Mouse (Mus musculus) limb, embryonic 10.5 days (tissue): ENCODE results near the gene Arid5b. TPM values are rescaled to one million over a fixed set of nuclear protein-coding genes. Genes with fewer than 3 reads are reported as not detected.

ENCODE experiments used
- DNase-seq: peaks from one replicate; pipeline ENCODE4 v3.0.0-alpha.2; 2017; ENCODE audit warnings: low spot score
- H3K27ac ChIP-seq: fragments of 300-500 bp; sonication (generic); 2 replicates; pipeline ENCODE4 v1.5.1; 2016; ENCODE audit warnings: mild to moderate bottlenecking
- H3K27me3 ChIP-seq: fragments of 300-500 bp; sonication (generic); 2 replicates; pipeline ENCODE4 v1.6.1; 2016; ENCODE audit warnings: low read depth, mild to moderate bottlenecking; ENCODE audit not compliant: poor library complexity, severe bottlenecking
- H3K36me3 ChIP-seq: fragments of 300-500 bp; sonication (generic); 2 replicates; pipeline ENCODE4 v1.6.1; 2016; ENCODE audit warnings: mild to moderate bottlenecking, moderate library complexity
- H3K4me1 ChIP-seq: fragments of 300-500 bp; sonication (generic); 2 replicates; pipeline ENCODE4 v1.6.1; 2016
- H3K4me3 ChIP-seq: fragments of 300-500 bp; sonication (generic); 2 replicates; pipeline ENCODE4 v1.5.1; 2016; ENCODE audit warnings: mild to moderate bottlenecking, moderate library complexity
- H3K9me3 ChIP-seq: fragments of 300-500 bp; sonication (generic); replicated peaks from 2 replicates; pipeline ENCODE4 v1.6.1; 2016; ENCODE audit warnings: mild to moderate bottlenecking
- WGBS: fragments of 180-500 bp; shearing (Covaris S2); methylation state at CpG from one replicate; pipeline ENCODE4 v1.1.7; 2016; 5-methylcytosine and 5-hydroxymethylcytosine counted together
- polyA plus RNA-seq: library from polyadenylated mRNA; unstranded; fragments of >200 nt; fragmentation: Nextera tagmentation; extraction: Ambion mirVana; gene quantifications from 2 replicates; pipeline ENCODE4 v1.2.1, GENCODE M21; 2016

Arid5b gene
- polyA plus RNA-seq, 1 experiment from 2014 or later, result 32.9 TPM

GRCm38 (mm10) chr10:68156646-68157245 is 121.8 kb downstream of the Arid5b start:
- no peaks in the 10 kb centered on the region for H3K27me3 ChIP-seq
- peaks cover 29% of the 10 kb centered on the region for H3K4me1 ChIP-seq
- H3K27ac ChIP-seq, result peak overlapping the region; percentile 21; the same call in 1 of the 2 replicates
- 50% methylated on average over 10 of the region's 10 CpGs for WGBS
- DNase-seq, result no peak
- H3K4me3 ChIP-seq, result no peak overlapping the region
- no peaks in the 10 kb centered on the region for H3K9me3 ChIP-seq
- H3K36me3 ChIP-seq, result peaks cover 17% of the 10 kb centered on the region

DNA sequence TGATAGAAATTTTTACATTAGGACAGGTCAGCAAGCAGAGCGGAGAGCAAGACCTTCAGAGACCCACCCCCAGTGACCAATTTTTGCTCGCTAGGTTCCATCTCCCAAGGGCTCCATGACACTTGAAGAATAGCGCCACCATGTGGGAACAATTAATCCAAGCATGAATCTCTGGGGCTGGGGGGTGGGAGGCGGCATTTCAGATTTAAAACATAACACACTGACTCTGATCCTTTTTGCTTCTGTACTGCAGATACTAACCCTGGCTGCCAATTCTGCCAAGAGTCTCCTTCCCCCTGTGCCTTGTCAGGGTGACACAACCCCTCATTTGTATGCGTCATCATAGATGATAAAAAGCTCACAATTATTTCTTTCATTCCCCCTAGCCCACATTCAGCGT is 122.4 kb downstream of the Arid5b start:
- 85% methylated on average over 6 of the region's 6 CpGs for WGBS
- no peak for DNase-seq
- H3K27ac ChIP-seq, result no peak overlapping the region
- no peak overlapping the region for H3K4me3 ChIP-seq
- H3K4me1 ChIP-seq, result peaks cover 29% of the 10 kb centered on the region
- no peaks in the 10 kb centered on the region for H3K27me3 ChIP-seq
- H3K9me3 ChIP-seq, result no peaks in the 10 kb centered on the region
- H3K36me3 ChIP-seq, result peaks cover 18% of the 10 kb centered on the region

GRCm38 (mm10) chr10:68155431-68156119 is 123.0 kb downstream of the Arid5b start:
- H3K36me3 ChIP-seq, result peaks cover 16% of the 10 kb centered on the region
- no peaks in the 10 kb centered on the region for H3K9me3 ChIP-seq
- no peak overlapping the region for H3K4me3 ChIP-seq
- H3K27me3 ChIP-seq, result no peaks in the 10 kb centered on the region
- H3K4me1 ChIP-seq, result peaks cover 29% of the 10 kb centered on the region
- 96% methylated on average over 6 of the region's 6 CpGs for WGBS
- DNase-seq, result no peak
- H3K27ac ChIP-seq, result no peak overlapping the region

DNA sequence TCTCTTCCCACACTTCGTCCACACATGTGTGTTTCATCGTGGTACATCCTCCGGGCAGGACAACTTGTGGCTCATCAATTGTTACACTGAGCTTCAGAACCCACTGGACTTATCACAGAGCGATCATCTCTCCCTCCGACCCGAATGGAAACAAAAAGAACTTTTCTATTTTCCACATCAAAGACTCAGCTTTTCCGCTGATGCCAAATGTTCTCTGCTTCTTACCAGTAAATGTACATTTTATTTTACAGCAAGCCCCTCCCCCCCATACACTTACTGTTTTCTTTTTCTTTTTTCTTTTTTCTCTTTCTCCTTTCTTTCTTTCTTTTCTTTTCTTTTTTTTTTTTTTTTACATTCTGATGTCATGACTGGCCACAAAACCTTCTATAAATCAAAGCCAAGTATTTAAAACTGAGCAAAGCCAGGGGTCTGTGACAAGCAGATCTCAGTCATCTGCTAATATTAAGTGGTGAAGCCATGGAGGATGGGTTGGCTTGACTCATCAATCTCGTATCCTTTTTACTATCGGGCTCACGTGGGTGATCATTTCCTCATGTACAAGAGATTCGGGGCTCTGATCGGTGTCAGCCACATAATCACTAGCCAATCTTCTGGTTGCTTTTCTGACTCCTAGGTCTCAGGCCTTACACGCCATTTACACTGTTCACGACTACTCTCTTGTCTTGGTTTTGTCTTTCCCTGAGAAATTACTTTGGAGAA is 124.3 kb downstream of the Arid5b start:
- no peaks in the 10 kb centered on the region for H3K9me3 ChIP-seq
- no peak for DNase-seq
- peaks cover 29% of the 10 kb centered on the region for H3K4me1 ChIP-seq
- H3K27ac ChIP-seq, result no peak overlapping the region
- no peak overlapping the region for H3K4me3 ChIP-seq
- no peaks in the 10 kb centered on the region for H3K27me3 ChIP-seq
- WGBS, result 92% methylated on average over 14 of the region's 14 CpGs
- peaks cover 19% of the 10 kb centered on the region for H3K36me3 ChIP-seq

DNA sequence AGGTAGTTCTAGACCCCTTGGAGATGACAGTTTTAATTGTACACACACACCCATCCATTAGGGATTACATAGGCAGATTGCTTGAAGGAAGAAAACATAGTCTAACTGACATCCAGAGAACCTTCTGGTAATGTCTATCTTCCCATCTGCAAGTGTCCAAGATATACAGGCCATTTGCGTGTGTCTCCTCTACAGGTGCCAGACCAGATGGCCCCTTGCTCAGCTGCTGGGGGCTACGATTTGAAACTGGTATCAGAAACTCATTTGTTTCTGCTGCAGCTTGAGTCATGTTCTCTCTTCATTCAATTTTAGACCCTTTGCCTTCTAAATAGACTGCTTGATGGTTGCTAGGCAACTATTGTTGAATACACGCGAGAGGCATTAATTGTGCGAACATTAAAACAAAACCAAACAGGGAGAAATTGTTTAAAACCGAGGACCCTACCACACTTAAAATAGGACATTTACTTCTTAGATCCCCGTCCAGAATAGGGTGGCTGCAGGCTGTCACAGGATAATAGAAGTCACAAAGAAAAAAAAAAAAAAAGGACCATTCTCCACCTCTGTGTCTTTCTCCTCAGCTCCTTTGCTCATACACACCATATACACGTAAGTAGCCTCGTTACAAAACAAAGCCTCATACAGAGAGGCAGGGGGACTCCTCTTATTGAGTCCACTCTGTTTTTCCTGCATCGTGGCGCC is 125.0 kb downstream of the Arid5b start:
- Histone ChIP-seq H3K27ac (no peak overlapping the region), H3K4me1 (peaks cover 22% of the 10 kb centered on the region), H3K27me3 (no peaks in the 10 kb centered on the region), H3K9me3 (no peaks in the 10 kb centered on the region), H3K36me3 (peaks cover 19% of the 10 kb centered on the region), H3K4me3 (no peak overlapping the region)
- DNase-seq, result no peak
- 91% methylated on average over 11 of the region's 11 CpGs for WGBS

DNA sequence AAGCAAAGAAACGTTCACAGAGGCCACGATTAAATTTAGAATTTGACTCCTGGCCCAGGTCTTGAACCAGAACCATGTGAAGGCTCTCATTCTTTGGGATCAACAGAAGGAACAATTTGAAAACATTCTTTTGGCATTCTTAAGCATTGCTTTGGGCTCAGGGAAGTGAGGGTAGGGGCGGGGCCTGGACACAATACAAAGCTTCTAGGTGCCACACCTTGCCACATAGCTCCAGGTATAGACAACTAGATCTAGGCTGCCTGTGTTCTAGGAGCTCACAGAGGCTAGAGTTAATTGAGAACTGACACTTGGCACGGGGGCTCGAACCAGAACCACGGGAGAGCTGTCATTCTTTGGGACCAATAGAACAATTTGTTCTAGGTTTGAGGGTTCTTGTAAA is 130.0 kb downstream of the Arid5b start:
- Histone ChIP-seq H3K36me3 (peaks cover 16% of the 10 kb centered on the region), H3K4me1 (0 out of 2 replicates have a peak, but pooled peaks cover 6% of the 10 kb centered on the region), H3K27ac (no peak overlapping the region), H3K9me3 (no peaks in the 10 kb centered on the region), H3K27me3 (no peaks in the 10 kb centered on the region), H3K4me3 (no peak overlapping the region)
- no peak for DNase-seq
- 91% methylated on average over 6 of the region's 6 CpGs for WGBS

DNA sequence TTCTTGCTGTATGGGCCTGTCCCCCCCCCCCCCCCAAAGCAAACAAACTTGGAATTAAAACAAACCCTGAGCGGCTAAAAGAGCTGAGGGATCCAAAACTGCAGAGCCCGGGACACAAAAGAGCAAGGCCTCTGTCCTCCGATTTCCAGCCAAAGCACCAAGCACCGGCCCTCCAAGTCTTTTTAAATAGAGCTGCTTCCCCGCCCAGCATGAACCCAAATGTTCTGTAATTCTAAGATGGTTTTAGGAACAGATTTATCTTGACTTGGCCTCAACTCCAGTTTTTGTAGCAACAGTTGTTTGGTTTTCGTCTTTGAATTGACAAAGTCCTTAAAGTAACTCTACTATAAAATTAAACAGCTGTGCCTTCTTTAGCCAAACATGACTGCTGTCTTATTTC is 130.8 kb downstream of the Arid5b start:
- no peak overlapping the region for H3K27ac ChIP-seq
- H3K9me3 ChIP-seq, result no peaks in the 10 kb centered on the region
- 75% methylated on average over 6 of the region's 6 CpGs for WGBS
- peaks cover 6% of the 10 kb centered on the region; the same call in 1 of the 2 replicates for H3K4me1 ChIP-seq
- DNase-seq, result no peak
- peaks cover 14% of the 10 kb centered on the region for H3K36me3 ChIP-seq
- no peaks in the 10 kb centered on the region for H3K27me3 ChIP-seq
- no peak overlapping the region for H3K4me3 ChIP-seq

DNA sequence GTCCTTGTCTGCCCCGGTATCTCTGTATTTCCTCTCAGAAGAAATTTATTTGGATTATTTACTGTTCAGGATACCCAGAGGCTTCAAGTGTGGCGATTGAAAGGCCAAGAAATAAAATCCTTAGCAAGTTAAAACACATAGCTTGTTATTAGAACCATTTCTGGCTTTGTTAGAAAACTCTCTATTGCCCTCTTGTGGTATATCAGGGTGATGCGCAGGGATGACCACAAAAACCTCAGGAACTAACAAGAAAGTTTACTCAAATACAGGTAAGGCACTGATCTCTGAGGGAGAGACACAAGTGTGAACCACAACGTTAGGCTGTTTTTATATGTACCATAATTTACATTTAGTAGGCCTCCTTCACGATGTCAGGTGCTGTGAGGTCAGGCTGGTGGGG is 131.7 kb downstream of the Arid5b start:
- Histone ChIP-seq H3K27ac (no peak overlapping the region), H3K4me1 (peaks cover 11% of the 10 kb centered on the region), H3K27me3 (no peaks in the 10 kb centered on the region), H3K36me3 (peaks cover 8% of the 10 kb centered on the region), H3K9me3 (no peaks in the 10 kb centered on the region), H3K4me3 (no peak overlapping the region)
- 13% methylated on average over 5 of the region's 5 CpGs for WGBS
- DNase-seq, result no peak

DNA sequence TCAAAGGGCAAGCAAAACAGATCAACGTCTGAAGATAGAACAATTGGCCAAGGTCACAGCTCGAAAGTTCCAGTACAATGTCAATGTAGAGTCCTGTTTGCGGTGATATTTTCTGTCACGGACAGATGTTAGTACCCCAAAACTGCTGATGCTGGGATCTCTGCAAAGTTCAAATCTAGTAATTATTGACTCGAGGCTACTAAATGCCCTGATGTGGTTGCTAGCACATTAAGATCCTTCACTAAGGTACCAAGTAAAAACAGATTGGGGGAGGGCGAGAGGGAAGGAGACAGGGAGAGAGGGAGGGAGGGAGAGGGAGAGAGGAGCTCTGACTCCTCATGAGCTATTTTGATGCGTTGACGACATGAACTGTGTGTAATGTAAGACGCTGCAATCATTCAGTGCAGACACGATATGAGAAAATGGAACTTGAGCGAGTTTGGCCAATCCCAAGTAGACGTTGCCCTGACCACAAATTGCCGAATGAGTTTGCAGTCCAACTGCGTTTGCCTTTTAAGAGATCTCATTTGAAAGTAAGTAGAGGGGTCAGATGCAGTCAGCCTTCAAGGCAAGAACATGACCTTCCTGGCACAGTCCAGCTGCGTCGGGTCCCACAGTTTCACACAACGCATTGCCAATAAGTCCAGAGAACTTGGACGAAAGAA is 133.1 kb downstream of the Arid5b start:
- Histone ChIP-seq H3K27me3 (no peaks in the 10 kb centered on the region), H3K27ac (no peak overlapping the region), H3K4me1 (peaks cover 24% of the 10 kb centered on the region), H3K9me3 (no peaks in the 10 kb centered on the region), H3K4me3 (no peak overlapping the region), H3K36me3 (0 out of 2 replicates have a peak, but pooled peaks cover 3% of the 10 kb centered on the region)
- WGBS, result 89% methylated on average over 18 of the region's 18 CpGs
- DNase-seq, result no peak

DNA sequence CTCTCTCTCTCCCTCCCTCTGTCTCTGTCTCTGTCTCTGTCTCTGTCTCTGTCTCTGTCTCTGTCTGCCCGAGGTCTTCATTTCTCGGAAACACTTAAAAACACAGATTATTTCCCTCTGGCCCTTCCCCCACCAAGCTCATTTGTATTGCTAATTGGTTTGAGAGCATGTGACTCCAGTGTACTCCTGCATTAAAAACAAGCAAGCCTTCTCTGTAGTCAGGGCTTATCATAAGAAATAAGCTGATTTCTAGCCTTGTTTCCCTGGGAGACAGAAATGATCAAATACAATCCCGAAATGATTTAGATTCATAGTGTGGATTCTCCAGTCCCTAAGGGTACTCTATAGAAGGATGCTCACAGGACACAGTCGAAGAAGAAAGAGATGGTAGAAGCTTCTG is 136.0 kb downstream of the Arid5b start:
- Histone ChIP-seq H3K27me3 (no peaks in the 10 kb centered on the region), H3K27ac (no peak overlapping the region), H3K4me3 (no peak overlapping the region), H3K9me3 (no peaks in the 10 kb centered on the region), H3K36me3 (peaks cover 9% of the 10 kb centered on the region; the same call in 1 of the 2 replicates), H3K4me1 (peaks cover 33% of the 10 kb centered on the region)
- 84% methylated on average over 4 of the region's 4 CpGs for WGBS
- no peak for DNase-seq

DNA sequence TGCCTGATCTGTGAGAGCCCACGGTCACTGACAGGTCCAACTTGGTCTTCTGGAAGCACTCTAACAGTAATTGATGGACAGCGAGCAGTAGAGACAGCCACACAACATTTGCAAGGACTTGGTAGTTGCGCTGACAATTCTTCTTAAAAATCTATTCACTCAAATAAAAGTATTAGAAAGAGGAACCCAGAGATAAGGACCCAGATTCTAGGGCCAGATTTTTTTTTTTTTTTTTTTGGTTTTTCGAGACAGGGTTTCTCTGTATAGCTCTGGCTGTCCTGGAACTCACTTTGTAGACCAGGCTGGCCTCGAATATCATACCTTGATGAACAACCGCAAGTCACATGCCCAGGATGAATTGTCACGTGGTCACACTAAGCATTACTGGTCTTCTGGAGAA is 137.0 kb downstream of the Arid5b start:
- H3K9me3 ChIP-seq, result no peaks in the 10 kb centered on the region
- no peaks in the 10 kb centered on the region for H3K27me3 ChIP-seq
- peaks cover 40% of the 10 kb centered on the region for H3K4me1 ChIP-seq
- no peak for DNase-seq
- peaks cover 9% of the 10 kb centered on the region; the same call in 1 of the 2 replicates for H3K36me3 ChIP-seq
- no peak overlapping the region for H3K27ac ChIP-seq
- 86% methylated on average over 7 of the region's 7 CpGs for WGBS
- H3K4me3 ChIP-seq, result no peak overlapping the region

GRCm38 (mm10) chr10:68140871-68141270 is 137.7 kb downstream of the Arid5b start:
- H3K27me3 ChIP-seq, result no peaks in the 10 kb centered on the region
- no peak overlapping the region for H3K4me3 ChIP-seq
- no peaks in the 10 kb centered on the region for H3K9me3 ChIP-seq
- H3K4me1 ChIP-seq, result peaks cover 43% of the 10 kb centered on the region
- no peak overlapping the region for H3K27ac ChIP-seq
- 26% methylated on average over 2 of the region's 2 CpGs for WGBS
- peaks cover 9% of the 10 kb centered on the region; the same call in 1 of the 2 replicates for H3K36me3 ChIP-seq
- DNase-seq, result no peak
